Mouse (Mus musculus): ENCODE results near the gene N6amt1. TPM values are rescaled to one million over a fixed set of nuclear protein-coding genes. Genes with fewer than 3 reads are reported as not detected.

N6amt1 gene
- polyA plus RNA-seq, 1 experiment = 20.3 TPM

- TF ChIP-seq POLR2A (IDR thresholded peaks at IDR 0.05; ENCODE audit: extremely low read depth, insufficient read depth, low read length) (no peak), CTCF (IDR thresholded peaks at IDR 0.05; ENCODE audit: extremely low read depth, insufficient read depth, low read length) (no peak)
- H3K27ac ChIP-seq (ENCODE audit: insufficient read depth, low read length) = no peak overlapping the region
- no peak overlapping the region for H3K4me3 ChIP-seq (ENCODE audit: insufficient read depth, low read length)
- no peaks in the 10 kb centered on the region for H3K4me1 ChIP-seq (ENCODE audit: control insufficient read depth, insufficient read depth, low read length)
Measured at GRCm38 (mm10) chr16:87329986-87330385, 24.0 kb upstream of the N6amt1 start.

GRCm38 (mm10) chr16:87334756-87335155, 19.2 kb upstream of the N6amt1 start:
- H3K4me3 ChIP-seq (ENCODE audit: insufficient read depth, low read length) = no peak overlapping the region
- TF ChIP-seq CTCF (IDR thresholded peaks at IDR 0.05; ENCODE audit: extremely low read depth, insufficient read depth, low read length) (no peak), POLR2A (IDR thresholded peaks at IDR 0.05; ENCODE audit: extremely low read depth, insufficient read depth, low read length) (no peak)
- H3K4me1 ChIP-seq (ENCODE audit: control insufficient read depth, insufficient read depth, low read length) = no peaks in the 10 kb centered on the region
- no peak overlapping the region for H3K27ac ChIP-seq (ENCODE audit: insufficient read depth, low read length)

- Histone ChIP-seq H3K27ac (ENCODE audit: insufficient read depth, low read length) (no peak overlapping the region), H3K4me3 (ENCODE audit: insufficient read depth, low read length) (no peak overlapping the region), H3K4me1 (ENCODE audit: control insufficient read depth, insufficient read depth, low read length) (no peaks in the 10 kb centered on the region)
- TF ChIP-seq CTCF (IDR thresholded peaks at IDR 0.05; ENCODE audit: extremely low read depth, insufficient read depth, low read length) (no peak), POLR2A (IDR thresholded peaks at IDR 0.05; ENCODE audit: extremely low read depth, insufficient read depth, low read length) (no peak)
Measured at GRCm38 (mm10) chr16:87341043-87341572, 12.9 kb upstream of the N6amt1 start.

GRCm38 (mm10) chr16:87348133-87348532, 5.9 kb upstream of the N6amt1 start:
- Histone ChIP-seq H3K4me3 (ENCODE audit: insufficient read depth, low read length) (no peak overlapping the region), H3K27ac (ENCODE audit: insufficient read depth, low read length) (no peak overlapping the region), H3K4me1 (ENCODE audit: control insufficient read depth, insufficient read depth, low read length) (no peaks in the 10 kb centered on the region)
- TF ChIP-seq CTCF (IDR thresholded peaks at IDR 0.05; ENCODE audit: extremely low read depth, insufficient read depth, low read length) = no peak
- no peak for TF ChIP-seq POLR2A (IDR thresholded peaks at IDR 0.05; ENCODE audit: extremely low read depth, insufficient read depth, low read length)

GRCm38 (mm10) chr16:87351386-87352105, 2.4 kb upstream of the N6amt1 start:
- H3K4me1 ChIP-seq (ENCODE audit: control insufficient read depth, insufficient read depth, low read length) = no peaks in the 10 kb centered on the region
- no peak overlapping the region for H3K27ac ChIP-seq (ENCODE audit: insufficient read depth, low read length)
- no peak overlapping the region for H3K4me3 ChIP-seq (ENCODE audit: insufficient read depth, low read length)
- TF ChIP-seq CTCF (IDR thresholded peaks at IDR 0.05; ENCODE audit: extremely low read depth, insufficient read depth, low read length) (no peak), POLR2A (IDR thresholded peaks at IDR 0.05; ENCODE audit: extremely low read depth, insufficient read depth, low read length) (no peak)

GRCm38 (mm10) chr16:87353605-87354004, 380 bp upstream of the N6amt1 start:
- Histone ChIP-seq H3K4me3 (ENCODE audit: insufficient read depth, low read length) (peak overlapping the region; percentile 67; the same call in 1 of the 2 replicates), H3K4me1 (ENCODE audit: control insufficient read depth, insufficient read depth, low read length) (no peaks in the 10 kb centered on the region), H3K27ac (ENCODE audit: insufficient read depth, low read length) (no peak overlapping the region)
- TF ChIP-seq POLR2A (IDR thresholded peaks at IDR 0.05; ENCODE audit: extremely low read depth, insufficient read depth, low read length) (no peak), CTCF (IDR thresholded peaks at IDR 0.05; ENCODE audit: extremely low read depth, insufficient read depth, low read length) (no peak)

GRCm38 (mm10) chr16:87354748-87355147, 763 bp downstream of the N6amt1 start:
- no peak for TF ChIP-seq CTCF (IDR thresholded peaks at IDR 0.05; ENCODE audit: extremely low read depth, insufficient read depth, low read length)
- TF ChIP-seq POLR2A (IDR thresholded peaks at IDR 0.05; ENCODE audit: extremely low read depth, insufficient read depth, low read length) = no peak
- no peaks in the 10 kb centered on the region for H3K4me1 ChIP-seq (ENCODE audit: control insufficient read depth, insufficient read depth, low read length)
- H3K27ac ChIP-seq (ENCODE audit: insufficient read depth, low read length) = no peak overlapping the region
- peak overlapping the region; percentile 67 for H3K4me3 ChIP-seq (ENCODE audit: insufficient read depth, low read length)

GRCm38 (mm10) chr16:87360096-87360495, 6.1 kb downstream of the N6amt1 start:
- H3K4me3 ChIP-seq (ENCODE audit: insufficient read depth, low read length) = no peak overlapping the region
- no peak overlapping the region for H3K27ac ChIP-seq (ENCODE audit: insufficient read depth, low read length)
- no peak for TF ChIP-seq POLR2A (IDR thresholded peaks at IDR 0.05; ENCODE audit: extremely low read depth, insufficient read depth, low read length)
- no peak for TF ChIP-seq CTCF (IDR thresholded peaks at IDR 0.05; ENCODE audit: extremely low read depth, insufficient read depth, low read length)
- H3K4me1 ChIP-seq (ENCODE audit: control insufficient read depth, insufficient read depth, low read length) = no peaks in the 10 kb centered on the region

GRCm38 (mm10) chr16:87364231-87364630, 10.2 kb downstream of the N6amt1 start:
- Histone ChIP-seq H3K27ac (ENCODE audit: insufficient read depth, low read length) (no peak overlapping the region), H3K4me3 (ENCODE audit: insufficient read depth, low read length) (no peak overlapping the region), H3K4me1 (ENCODE audit: control insufficient read depth, insufficient read depth, low read length) (no peaks in the 10 kb centered on the region)
- no peak for TF ChIP-seq CTCF (IDR thresholded peaks at IDR 0.05; ENCODE audit: extremely low read depth, insufficient read depth, low read length)
- no peak for TF ChIP-seq POLR2A (IDR thresholded peaks at IDR 0.05; ENCODE audit: extremely low read depth, insufficient read depth, low read length)

- no peak for TF ChIP-seq CTCF (IDR thresholded peaks at IDR 0.05; ENCODE audit: extremely low read depth, insufficient read depth, low read length)
- no peak for TF ChIP-seq POLR2A (IDR thresholded peaks at IDR 0.05; ENCODE audit: extremely low read depth, insufficient read depth, low read length)
- no peaks in the 10 kb centered on the region for H3K4me1 ChIP-seq (ENCODE audit: control insufficient read depth, insufficient read depth, low read length)
Measured at GRCm38 (mm10) chr16:87366035-87366434, 12.1 kb downstream of the N6amt1 start.

More at GRCm38 (mm10) chr16:87366035-87366434, 12.1 kb downstream of the N6amt1 start:
- no peak overlapping the region for H3K4me3 ChIP-seq (ENCODE audit: insufficient read depth, low read length)
- no peak overlapping the region for H3K27ac ChIP-seq (ENCODE audit: insufficient read depth, low read length)
